Mouse (Mus musculus): ENCODE results near the gene Galr3.

Galr3 gene

DNA sequence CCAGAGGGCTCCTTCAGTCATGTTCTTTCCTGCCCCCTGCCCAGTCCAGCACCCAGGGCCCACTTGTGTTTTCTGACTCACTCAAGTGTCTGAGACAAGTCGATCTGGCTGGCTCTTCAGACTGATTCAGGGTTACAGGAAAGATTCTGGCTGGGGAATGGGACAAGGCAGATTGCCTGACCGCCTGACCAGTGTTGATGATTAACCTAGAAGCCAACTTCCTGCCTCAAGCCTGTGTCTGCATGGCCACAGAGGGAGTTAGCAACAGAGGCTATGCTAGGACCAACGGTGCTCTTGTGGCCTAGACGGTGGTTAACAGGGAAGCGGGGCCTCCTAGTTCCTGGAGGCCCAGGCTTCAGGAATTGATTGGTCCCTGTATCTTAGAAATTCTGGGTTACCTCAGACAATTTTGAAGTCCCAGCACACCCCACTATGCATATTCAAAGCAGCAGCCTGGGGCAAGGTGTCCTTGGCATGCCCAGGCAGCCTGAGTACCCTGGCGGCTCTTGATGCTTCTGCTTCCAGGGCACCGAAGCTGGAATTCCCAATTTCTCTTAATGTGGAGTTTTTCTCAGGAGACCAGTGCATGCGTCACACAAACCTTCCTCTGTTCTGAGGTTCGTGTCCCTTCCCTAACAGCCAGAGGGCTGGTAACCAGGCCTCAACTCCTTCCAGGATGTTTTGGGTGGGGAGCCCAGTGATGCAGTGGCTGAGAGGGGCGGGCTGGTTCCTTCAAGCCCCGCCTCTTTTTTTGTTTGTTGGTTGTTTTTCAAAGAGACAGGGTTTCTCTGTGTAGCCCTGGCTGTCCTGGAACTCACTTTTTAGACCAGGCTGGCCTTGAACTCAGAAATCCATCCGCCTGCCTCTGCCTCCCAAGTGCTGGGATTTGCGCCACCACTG, 10.0 kb downstream of the Galr3 start:
- DNase-seq (ENCODE audit: extremely low spot score, low read depth, low spot score): no peak

DNA sequence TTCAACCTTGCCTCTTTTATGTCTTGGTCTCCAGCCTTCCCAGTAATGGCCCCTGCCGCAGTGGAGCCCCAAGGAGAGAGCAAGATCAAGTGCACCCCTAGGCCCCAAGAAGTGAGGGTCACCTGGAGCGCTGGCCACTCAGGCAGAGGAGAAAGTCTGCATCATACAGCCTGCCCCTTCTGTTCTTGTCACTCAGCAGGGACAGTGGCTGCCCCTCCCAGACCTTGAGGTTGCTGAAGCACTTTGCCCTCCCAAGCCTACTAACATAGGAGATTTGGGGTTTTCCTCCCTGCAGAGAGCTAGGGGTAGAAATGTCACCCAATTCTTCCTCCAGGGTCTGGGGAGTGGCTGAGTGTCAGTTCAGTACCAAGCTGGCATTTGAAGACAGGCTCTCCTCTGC, 10.7 kb downstream of the Galr3 start:
- no peak for DNase-seq (ENCODE audit: extremely low spot score, low read depth, low spot score)

GRCm38 (mm10) chr15:79056601-79057000, 14.9 kb downstream of the Galr3 start:
- DNase-seq (ENCODE audit: extremely low spot score, low read depth, low spot score): no peak

GRCm38 (mm10) chr15:79057850-79058249, 16.2 kb downstream of the Galr3 start:
- no peak for DNase-seq (ENCODE audit: extremely low spot score, low read depth, low spot score)

GRCm38 (mm10) chr15:79060887-79061565, 19.3 kb downstream of the Galr3 start:
- no peak for DNase-seq (ENCODE audit: extremely low spot score, low read depth, low spot score)

DNA sequence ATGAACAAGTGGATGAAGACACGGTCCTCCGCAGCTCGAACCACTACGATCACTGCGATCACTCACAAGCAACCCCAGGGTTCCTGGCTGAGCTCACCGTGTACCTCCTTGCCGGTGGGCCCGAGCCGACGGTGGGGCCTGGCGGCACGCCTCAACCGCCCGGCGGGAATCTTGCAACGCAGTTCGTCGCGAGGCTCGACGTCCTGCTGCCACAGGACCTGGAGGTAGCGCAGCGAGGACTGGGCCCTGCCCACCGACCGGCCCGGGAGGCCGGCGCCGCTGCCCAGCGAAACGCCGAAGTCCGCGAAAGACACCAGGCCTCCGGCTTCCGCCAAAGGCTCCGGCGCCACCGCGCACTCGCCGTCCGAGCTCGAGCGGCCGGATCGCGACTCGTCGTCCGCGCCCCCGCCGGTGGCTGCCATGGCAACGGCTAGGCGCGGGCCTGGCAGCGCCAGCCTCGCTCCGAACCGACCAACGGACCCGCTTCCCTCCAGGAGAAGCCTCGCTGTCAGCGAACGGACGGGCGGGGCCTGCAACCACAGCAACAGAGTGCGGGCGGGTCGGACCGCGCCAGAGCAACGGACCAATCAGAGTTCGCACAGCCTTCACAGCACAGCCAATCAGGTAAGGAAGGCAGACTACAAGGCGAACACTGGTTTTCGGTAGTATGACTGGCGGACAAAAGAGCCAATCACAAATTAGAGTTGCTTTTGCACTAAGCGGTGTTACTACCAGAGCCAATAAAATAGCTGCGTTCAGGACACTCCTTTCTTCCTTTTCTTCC, 20.9 kb downstream of the Galr3 start, which contains the start of gene Ankrd54:
TSS of gene Ankrd54 (minus strand) at position 518 of the 784 bp plus-strand sequence.
- peak; percentile 100 for DNase-seq (ENCODE audit: extremely low spot score, low read depth, low spot score)

DNA sequence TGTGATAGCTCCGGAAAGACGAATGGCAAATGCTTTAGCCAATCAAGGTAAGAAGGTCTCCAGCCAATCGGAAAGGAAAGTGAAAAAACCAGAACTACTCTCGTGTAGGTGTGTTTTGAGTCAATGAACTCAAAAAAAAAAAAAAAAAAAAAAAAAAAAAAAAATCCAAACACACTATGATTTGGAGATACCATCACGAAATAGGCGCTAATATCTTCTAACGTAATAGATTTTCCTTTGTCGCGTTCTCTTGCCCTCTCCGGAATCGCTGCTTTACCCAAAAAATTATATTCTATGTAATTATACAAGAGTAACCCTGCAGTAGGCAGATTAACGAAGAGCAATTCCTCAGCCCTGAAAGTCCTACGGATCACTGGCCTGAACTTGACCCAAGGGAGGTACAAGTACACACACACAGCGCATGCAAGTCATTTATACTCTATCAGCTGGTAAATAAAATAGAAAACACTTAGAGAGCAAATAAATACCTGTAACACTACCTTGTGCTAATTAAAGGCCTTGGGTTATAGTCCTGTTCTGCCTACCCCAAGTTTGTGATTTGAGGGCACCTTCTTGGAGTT, 21.6 kb downstream of the Galr3 start:
- DNase-seq (ENCODE audit: extremely low spot score, low read depth, low spot score): no peak

GRCm38 (mm10) chr15:79065086-79065770, 23.5 kb downstream of the Galr3 start:
- DNase-seq (ENCODE audit: extremely low spot score, low read depth, low spot score): no peak

- no peak for DNase-seq (ENCODE audit: extremely low spot score, low read depth, low spot score)
Measured at GRCm38 (mm10) chr15:79066276-79066675, 24.6 kb downstream of the Galr3 start.

DNA sequence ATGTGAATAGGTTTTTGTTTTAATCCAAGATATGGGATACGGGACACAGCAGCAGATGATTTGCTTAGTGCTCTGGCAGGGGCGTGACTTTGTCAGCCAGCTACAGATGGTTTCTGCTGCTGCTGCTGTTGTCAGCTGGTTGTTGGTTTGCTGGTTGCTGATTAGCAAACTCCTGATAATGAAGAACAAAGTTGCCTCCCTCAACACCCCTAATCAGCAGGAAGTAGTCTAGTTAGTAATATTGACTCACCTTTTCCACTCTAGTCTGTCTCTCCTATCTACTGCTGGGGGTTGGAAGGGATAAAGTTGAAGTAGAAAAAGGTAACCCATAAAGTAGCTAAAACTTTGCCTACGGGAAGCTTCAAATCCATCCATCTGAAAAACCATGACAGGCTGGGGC, 25.9 kb downstream of the Galr3 start:
- DNase-seq (ENCODE audit: extremely low spot score, low read depth, low spot score): no peak

- no peak for DNase-seq (ENCODE audit: extremely low spot score, low read depth, low spot score)
Measured at GRCm38 (mm10) chr15:79068416-79068815, 26.7 kb downstream of the Galr3 start.

DNA sequence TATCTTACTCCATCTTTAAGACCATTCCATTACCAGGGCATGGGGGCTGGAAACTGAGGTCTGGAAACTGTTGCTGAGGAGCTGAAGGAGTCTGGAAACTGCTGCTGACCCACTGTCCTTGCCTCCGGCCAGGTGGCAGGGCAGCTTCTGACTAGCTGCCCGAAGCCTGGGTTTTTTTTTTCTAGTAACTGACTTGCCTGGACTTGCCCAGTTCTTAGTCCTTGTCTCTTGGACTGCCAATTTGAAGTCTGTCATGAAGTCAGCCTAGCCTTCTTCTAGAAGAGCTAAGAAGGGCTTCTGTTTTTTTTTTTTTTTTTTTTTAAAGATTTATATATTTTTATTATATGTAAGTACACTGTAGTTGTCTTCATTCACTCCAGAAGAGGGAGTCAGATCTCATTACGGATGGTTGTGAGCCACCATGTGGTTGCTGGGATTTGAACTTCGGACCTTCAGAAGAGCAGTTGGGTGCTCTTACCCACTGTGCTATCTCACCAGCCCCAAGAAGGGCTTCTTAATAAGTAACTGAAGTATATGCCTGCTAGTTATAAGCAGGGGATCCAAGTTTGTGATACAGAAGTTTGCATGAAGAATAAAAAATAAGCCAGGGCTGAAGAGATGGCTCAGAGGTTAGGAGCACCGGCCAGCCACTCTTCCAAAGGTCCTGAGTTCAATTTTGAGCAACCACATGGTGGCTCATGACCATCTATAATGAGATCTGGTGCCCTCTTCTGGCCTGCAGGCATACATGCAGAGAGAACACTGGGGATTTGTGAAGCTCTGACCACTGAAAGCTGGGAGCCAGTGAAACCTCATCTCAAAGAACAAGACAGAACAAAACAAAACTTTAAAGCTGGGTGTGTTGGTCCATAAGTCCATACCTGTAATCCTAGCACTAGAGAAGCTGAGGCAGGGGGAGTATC, 29.7 kb downstream of the Galr3 start:
- no peak for DNase-seq (ENCODE audit: extremely low spot score, low read depth, low spot score)

DNA sequence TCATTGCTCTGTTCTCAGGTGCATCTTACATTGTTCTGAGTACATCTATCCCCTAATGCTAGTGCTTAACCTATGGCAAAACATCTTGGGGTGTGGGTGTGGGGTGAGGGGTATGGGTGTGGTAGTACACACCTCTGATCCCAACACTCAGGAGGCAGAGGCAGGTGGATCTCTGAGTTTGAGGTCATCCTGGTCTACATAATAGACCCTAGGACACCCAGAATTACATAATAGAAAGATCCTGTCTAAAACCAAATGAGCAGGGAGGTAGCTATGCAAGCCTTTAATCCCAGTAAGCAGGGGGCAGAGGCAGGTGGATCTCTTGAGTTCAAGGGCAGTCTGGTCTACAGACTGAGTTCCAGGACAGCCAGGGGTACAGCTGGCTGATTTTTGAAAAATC, 32.1 kb downstream of the Galr3 start:
- no peak for DNase-seq (ENCODE audit: extremely low spot score, low read depth, low spot score)

GRCm38 (mm10) chr15:79074446-79074845, 32.8 kb downstream of the Galr3 start:
- no peak for DNase-seq (ENCODE audit: extremely low spot score, low read depth, low spot score)

- DNase-seq (ENCODE audit: extremely low spot score, low read depth, low spot score): peak; percentile 72
Measured at GRCm38 (mm10) chr15:79074913-79075532, 33.3 kb downstream of the Galr3 start, which contains the start of gene Eif3l. Gene Eif3l, plus strand, starts transcription at chr15:79075179.

- DNase-seq (ENCODE audit: extremely low spot score, low read depth, low spot score): no peak
Measured at GRCm38 (mm10) chr15:79075658-79076365, 34.1 kb downstream of the Galr3 start.

- no peak for DNase-seq (ENCODE audit: extremely low spot score, low read depth, low spot score)
Measured at GRCm38 (mm10) chr15:79079567-79079966, 37.9 kb downstream of the Galr3 start.

- no peak for DNase-seq (ENCODE audit: extremely low spot score, low read depth, low spot score)
Measured at GRCm38 (mm10) chr15:79092284-79092683, 50.6 kb downstream of the Galr3 start.
